8 mouse cellular contexts compared by ENCODE assay signal in genomic region chr11:76997305-76997704, GRCm38 (mm10). TPM values are rescaled to one million over a fixed set of nuclear protein-coding genes. Genes with fewer than 3 reads are reported as not detected.
DNase-seq lines count a peak whose midpoint lies in the region; ATAC-seq lines count a peak whose summit lies in the region.

No protein-coding gene starts in this region.

- no peaks in the 10 kb centered on the region for H3K9me3 ChIP-seq in heart, embryonic 11.5 days (replicated peaks; ENCODE audit: control insufficient read depth, low read length)
- H3K9me3 ChIP-seq in kidney, embryonic 14.5 days (ENCODE audit: control insufficient read depth, low read length) = no peaks in the 10 kb centered on the region
- H3K9me3 ChIP-seq in liver, embryonic 11.5 days (ENCODE audit: control insufficient read depth, low read length) = no peaks in the 10 kb centered on the region

- peak overlapping the region; percentile 47 for H3K4me3 ChIP-seq in heart, embryonic 11.5 days (ENCODE audit: low read depth, low read length)
- H3K4me3 ChIP-seq in kidney, embryonic 14.5 days (ENCODE audit: low read length) = peak overlapping the region; percentile 45
- peak overlapping the region; percentile 48 for H3K4me3 ChIP-seq in liver, embryonic 11.5 days (ENCODE audit: low read depth, low read length)

- H3K9ac ChIP-seq in heart, embryonic 11.5 days (ENCODE audit: low read depth, low read length) = no peak overlapping the region
- H3K9ac ChIP-seq in kidney, embryonic 14.5 days (ENCODE audit: low read depth, low read length) = 0 out of 2 replicates have a peak overlapping the region, but pooled peaks have one; percentile 37
- no peak overlapping the region for H3K9ac ChIP-seq in liver, embryonic 11.5 days (ENCODE audit: low read depth, low read length)

- no peaks in the 10 kb centered on the region for H3K36me3 ChIP-seq in heart, embryonic 11.5 days (ENCODE audit: control insufficient read depth, insufficient read depth, low read length)
- H3K36me3 ChIP-seq in kidney, embryonic 14.5 days (ENCODE audit: control insufficient read depth, insufficient read depth, low read length) = no peaks in the 10 kb centered on the region
- no peaks in the 10 kb centered on the region for H3K36me3 ChIP-seq in liver, embryonic 11.5 days (ENCODE audit: control insufficient read depth, insufficient read depth, low read length)

- H3K27me3 ChIP-seq in heart, embryonic 11.5 days (ENCODE audit: control insufficient read depth, insufficient read depth, low read length) = peaks cover 49% of the 10 kb centered on the region
- peaks cover 44% of the 10 kb centered on the region for H3K27me3 ChIP-seq in kidney, embryonic 14.5 days (ENCODE audit: control insufficient read depth, insufficient read depth, low read length)
- peaks cover 48% of the 10 kb centered on the region for H3K27me3 ChIP-seq in liver, embryonic 11.5 days (replicated peaks; ENCODE audit: control insufficient read depth, insufficient read depth, low read length)

- ATAC-seq in erythroblast, adult 5-6 weeks (replicated peaks; ENCODE audit: low FRiP score, poor library complexity, severe bottlenecking) = peak; percentile 76
- peak; percentile 39; the same call in 1 of the 2 replicates for ATAC-seq in heart, embryonic 11.5 days (replicated peaks; ENCODE audit: insufficient number of reproducible peaks, low FRiP score, low TSS enrichment)
- ATAC-seq in kidney, embryonic 14.5 days (ENCODE audit: low FRiP score, low TSS enrichment) = peak; percentile 81
- ATAC-seq in liver, embryonic 11.5 days (replicated peaks; ENCODE audit: low FRiP score) = peak; percentile 61; the same call in 1 of the 2 replicates

- DNase-seq in CD4-positive helper T cell, adult 2 months (ENCODE audit: low read depth, low spot score) = peak; percentile 71
- peak; percentile 76 for DNase-seq in brain, adult 2 months (ENCODE audit: low read depth, low spot score)
- DNase-seq in liver, embryonic 11.5 days (ENCODE audit: low spot score) = peak; percentile 88
- DNase-seq in naive thymus-derived CD4-positive, alpha-beta T cell, adult 2 months (ENCODE audit: low read depth) = peak; percentile 73
- DNase-seq in spleen, postnatal 4 days (ENCODE audit: low spot score in 2 of 2) = peak; percentile 65 to 87

- no peak overlapping the region for H3K27ac ChIP-seq in heart, embryonic 11.5 days (ENCODE audit: low read depth, low read length)
- no peak overlapping the region for H3K27ac ChIP-seq in kidney, embryonic 14.5 days (ENCODE audit: low read depth, low read length)
- no peak overlapping the region for H3K27ac ChIP-seq in liver, embryonic 11.5 days (ENCODE audit: low read depth, low read length)

- H3K4me2 ChIP-seq in heart, embryonic 11.5 days = peak overlapping the region; percentile 87
- peak overlapping the region; percentile 85 for H3K4me2 ChIP-seq in kidney, embryonic 14.5 days (replicated peaks; ENCODE audit: low read depth, low read length)
- H3K4me2 ChIP-seq in liver, embryonic 11.5 days = peak overlapping the region; percentile 72

- H3K4me1 ChIP-seq in heart, embryonic 11.5 days (ENCODE audit: control insufficient read depth, insufficient read depth, low read length) = 0 out of 2 replicates have a peak, but pooled peaks cover 9% of the 10 kb centered on the region
- H3K4me1 ChIP-seq in kidney, embryonic 14.5 days (ENCODE audit: control insufficient read depth, insufficient read depth, low read length) = peaks cover 13% of the 10 kb centered on the region; the same call in 1 of the 2 replicates
- H3K4me1 ChIP-seq in liver, embryonic 11.5 days (replicated peaks; ENCODE audit: control insufficient read depth, insufficient read depth, low read length) = peaks cover 8% of the 10 kb centered on the region; the same call in 1 of the 2 replicates

- under 1% methylated on average over 21 of the region's 21 CpGs for WGBS in heart, embryonic 11.5 days (ENCODE audit: insufficient replicate concordance)
- WGBS in kidney, embryonic 14.5 days = 0% methylated on average over 21 of the region's 21 CpGs
- under 1% methylated on average over 21 of the region's 21 CpGs for whole genome bisulfite sequencing in liver, embryonic 11.5 days

RNA-seq across cellular contexts. Expression of gene Slc6a4, which starts 1.1 kb away (rescaled TPM):
- not detected in 2 replicates for total RNA-seq in erythroblast, adult 5-6 weeks (2015; ENCODE audit: low replicate concordance)
- not detected in 2 replicates for total RNA-seq in erythroblast, adult 5-6 weeks (2017; ENCODE audit: low replicate concordance)
- polyA plus RNA-seq in heart, embryonic 11.5 days (2014; fragmentation: Nextera tagmentation; extraction: Ambion mirVana) = 1.5 and 2.2 TPM in 2 replicates
- 1.1 and 2.2 TPM in 2 replicates for polyA plus RNA-seq in kidney, embryonic 14.5 days (2014; fragmentation: Nextera tagmentation; extraction: Ambion mirVana)
- polyA plus RNA-seq in liver, embryonic 11.5 days (2014; fragmentation: Nextera tagmentation; extraction: Ambion mirVana) = 1.9 TPM in 2 replicates
